Mouse (Mus musculus) bone marrow macrophage, adult 2 months (primary cell): Measurements from ENCODE around the gene Csrp1.

Experiments
- CTCF ChIP-seq: IDR thresholded peaks from 2 replicates; pipeline ENCODE4 v1.5.1; 2012; ENCODE audit warnings: low read depth, mild to moderate bottlenecking, low read length, moderate library complexity
- POLR2A ChIP-seq: IDR thresholded peaks from 2 replicates; pipeline ENCODE4 v1.6.1; 2012; ENCODE audit warnings: mild to moderate bottlenecking, low read depth, low read length, borderline replicate concordance

- TF ChIP-seq POLR2A (no peak), CTCF (peak; percentile 70)
Observed at GRCm38 (mm10) chr1:135700605-135701004, 19.3 kb upstream of the Csrp1 start.
